Mouse (Mus musculus) ovary, adult 2 months (tissue): Measurements from ENCODE around the gene Gngt1. TPM values are rescaled to one million over a fixed set of nuclear protein-coding genes. Genes with fewer than 3 reads are reported as not detected.

ENCODE experiments used
- polyA plus RNA-seq: library from polyadenylated mRNA; depleted of rRNA; stranded (reverse); fragments of >200 nt; gene quantifications from 2 replicates; pipeline ENCODE4 v1.2.3, GENCODE M21; 2012; rRNA removed

The Gngt1 gene
- not detected in 2 replicates for polyA plus RNA-seq

GRCm38 (mm10) chr6:3993492-3993891 lies at the start of gene Gngt1:
Gene Gngt1 (plus strand): TSS chr6:3993792.

GRCm38 (mm10) chr6:3988750-3989149 lies 4.8 kb upstream of the Gngt1 start, which contains the start of gene Tfpi2:
Gene Tfpi2 (minus strand): TSS chr6:3988919.

GRCm38 (mm10) chr6:4003890-4004306 lies 10.3 kb downstream of the Gngt1 start, which contains the start of gene Gng11:
Gene Gng11 (plus strand): TSS chr6:4003904.

Other genes with a start within 250 kb of the Gngt1 start
- not detected in 2 replicates for gene Calcr, start 229.1 kb upstream of the Gngt1 start, polyA plus RNA-seq
- gene Tfpi2, start 4.9 kb upstream of the Gngt1 start, polyA plus RNA-seq, result 1.1 and 1.6 TPM in 2 replicates
- gene Gng11, start 10.1 kb downstream of the Gngt1 start, polyA plus RNA-seq, result 10.6 and 12.9 TPM in 2 replicates
- gene Bet1, start 93.2 kb downstream of the Gngt1 start, polyA plus RNA-seq, result 6.3 and 7.8 TPM in 2 replicates